ENCODE assay signal across 17 mouse cellular contexts in genomic region chr5:35565217-35565616, GRCm38 (mm10). TPM values are rescaled to one million over a fixed set of nuclear protein-coding genes. Genes with fewer than 3 reads are reported as not detected.
DNase-seq lines count a peak whose midpoint lies in the region; ATAC-seq and TF ChIP-seq lines count a peak whose summit lies in the region.
"Had no signal": no experiment of that assay in that cellular context is flagged by ENCODE, and none has a peak within 500 bp of the region (broad histone marks: within the 10 kb centered on the region; RNA-seq: fewer than 3 reads in every experiment).

No protein-coding gene starts in this region.

- no peak overlapping the region for H3K4me3 ChIP-seq in kidney, embryonic 15.5 days (replicated peaks)
- H3K4me3 ChIP-seq in intestine, postnatal 0 days (ENCODE audit: low read depth, low read length) = no peak overlapping the region
- H3K4me3 ChIP-seq: embryonic facial prominence, embryonic 15.5 days; erythroblast, embryonic 14.5 days; forebrain, embryonic 15.5 days; heart, embryonic 12.5 days; hindbrain, embryonic 10.5 days had no signal

- H3K4me2 ChIP-seq in kidney, embryonic 15.5 days = no peak overlapping the region
- H3K4me2 ChIP-seq in intestine, postnatal 0 days (replicated peaks; ENCODE audit: low read depth) = peak overlapping the region; percentile 27; the same call in 1 of the 2 replicates
- H3K4me2 ChIP-seq: embryonic facial prominence, embryonic 15.5 days; forebrain, embryonic 15.5 days; heart, embryonic 12.5 days; hindbrain, embryonic 14.5 days had no signal

- peaks cover 97% of the 10 kb centered on the region for H3K36me3 ChIP-seq in kidney, embryonic 15.5 days
- H3K36me3 ChIP-seq in intestine, postnatal 0 days (ENCODE audit: control insufficient read depth, insufficient read depth) = peaks cover 90% of the 10 kb centered on the region

- ATAC-seq in kidney, embryonic 15.5 days (replicated peaks; ENCODE audit: low FRiP score) = no peak
- peak; percentile 87 for ATAC-seq in intestine, postnatal 0 days
- no peak for ATAC-seq in erythroid progenitor cell, adult 5-6 weeks (replicated peaks; ENCODE audit: low FRiP score, poor library complexity, severe bottlenecking)
- ATAC-seq: forebrain, embryonic 15.5 days had no signal

- H3K9ac ChIP-seq in kidney, embryonic 15.5 days = no peak overlapping the region
- H3K9ac ChIP-seq in intestine, postnatal 0 days (ENCODE audit: low read depth, low read length) = no peak overlapping the region
- H3K9ac ChIP-seq: embryonic facial prominence, embryonic 15.5 days; forebrain, embryonic 15.5 days; heart, embryonic 12.5 days; hindbrain, embryonic 14.5 days had no signal

- no peaks in the 10 kb centered on the region for H3K4me1 ChIP-seq in kidney, embryonic 15.5 days
- H3K4me1 ChIP-seq in intestine, postnatal 0 days (replicated peaks; ENCODE audit: control insufficient read depth, insufficient read depth, low read length) = no peaks in the 10 kb centered on the region
- H3K4me1 ChIP-seq: embryonic facial prominence, embryonic 15.5 days; forebrain, embryonic 15.5 days had no signal

- H3K27ac ChIP-seq in kidney, embryonic 15.5 days = no peak overlapping the region
- peak overlapping the region; percentile 58 for H3K27ac ChIP-seq in intestine, postnatal 0 days (ENCODE audit: low read depth, low read length)
- H3K27ac ChIP-seq: embryonic facial prominence, embryonic 15.5 days; forebrain, embryonic 15.5 days; hindbrain, embryonic 10.5 days; hindbrain, embryonic 14.5 days had no signal

- TF ChIP-seq CTCF in intestine, postnatal 0 days (IDR thresholded peaks at IDR 0.05; ENCODE audit: low read depth) = no peak

- DNase-seq in kidney, adult 8-10 months = peak; percentile 65 to 75
- peak; percentile 75 for DNase-seq in kidney, postnatal 36 days
- no peak for DNase-seq in lung, postnatal 4 days
- DNase-seq: adrenal gland, adult 2 months; adrenal gland, postnatal 25 days; cerebellum, adult 18-20 months; cerebellum, adult 9-11 months; gastrocnemius, postnatal 14 days had no signal

- H3K9me3 ChIP-seq in kidney, embryonic 15.5 days (replicated peaks) = no peaks in the 10 kb centered on the region
- no peaks in the 10 kb centered on the region for H3K9me3 ChIP-seq in intestine, postnatal 0 days (ENCODE audit: control insufficient read depth)
- H3K9me3 ChIP-seq: embryonic facial prominence, embryonic 15.5 days; forebrain, embryonic 15.5 days; heart, embryonic 12.5 days; hindbrain, embryonic 10.5 days had no signal

- 90% methylated on average over 9 of the region's 9 CpGs for WGBS in kidney, embryonic 15.5 days
- 40% methylated on average over 9 of the region's 9 CpGs for WGBS in intestine, postnatal 0 days

- H3K27me3 ChIP-seq in kidney, embryonic 15.5 days = no peaks in the 10 kb centered on the region
- no peaks in the 10 kb centered on the region for H3K27me3 ChIP-seq in intestine, postnatal 0 days (replicated peaks; ENCODE audit: control insufficient read depth, insufficient read depth, low read length)
- H3K27me3 ChIP-seq: embryonic facial prominence, embryonic 15.5 days; forebrain, embryonic 15.5 days; heart, embryonic 12.5 days had no signal

RNA-seq across cellular contexts. Expression of gene Trmt44, which starts 9.7 kb away (rescaled TPM):
- 8.3 and 10.1 TPM in 2 replicates for polyA plus RNA-seq in kidney, embryonic 15.5 days (2015; fragmentation: Nextera tagmentation; extraction: Ambion mirVana)
- 3.6 and 4.6 TPM in 2 replicates for polyA plus RNA-seq in intestine, postnatal 0 days (2015; fragmentation: Nextera tagmentation; extraction: Ambion mirVana)
- 5.0 and 6.5 TPM in 2 replicates for total RNA-seq in erythroid progenitor cell, adult 5-6 weeks (2015; ENCODE audit: low replicate concordance)
- total RNA-seq in erythroid progenitor cell, adult 5-6 weeks (2017; ENCODE audit: low replicate concordance) = 1.4 and 4.1 TPM in 2 replicates

RNA-seq across cellular contexts. Expression of gene Acox3, which starts 17.6 kb away (rescaled TPM):
- polyA plus RNA-seq in kidney, embryonic 15.5 days (2015; fragmentation: Nextera tagmentation; extraction: Ambion mirVana) = 12.1 and 12.5 TPM in 2 replicates
- polyA plus RNA-seq in intestine, postnatal 0 days (2015; fragmentation: Nextera tagmentation; extraction: Ambion mirVana) = 19.7 and 21.4 TPM in 2 replicates
- total RNA-seq in erythroid progenitor cell, adult 5-6 weeks (2015; ENCODE audit: low replicate concordance) = 4.0 and 6.7 TPM in 2 replicates
- 5.6 TPM in 2 replicates for total RNA-seq in erythroid progenitor cell, adult 5-6 weeks (2017; ENCODE audit: low replicate concordance)

RNA-seq across cellular contexts. Expression of gene Cpz, which starts 39.7 kb away (rescaled TPM):
- polyA plus RNA-seq in kidney, embryonic 15.5 days (2015; fragmentation: Nextera tagmentation; extraction: Ambion mirVana) = 5.8 and 7.2 TPM in 2 replicates
- 4.0 and 4.4 TPM in 2 replicates for polyA plus RNA-seq in intestine, postnatal 0 days (2015; fragmentation: Nextera tagmentation; extraction: Ambion mirVana)
- not detected in 2 replicates for total RNA-seq in erythroid progenitor cell, adult 5-6 weeks (2015; ENCODE audit: low replicate concordance)
- not detected in 2 replicates for total RNA-seq in erythroid progenitor cell, adult 5-6 weeks (2017; ENCODE audit: low replicate concordance)
- polyA plus RNA-seq: erythroblast, embryonic 14.5 days had no signal

Comparison
In these comparisons a context has a peak if more than half of its experiments do, and no peak if none do; other contexts are left out.
1. DNase-seq: peak in kidney, adult 8-10 months (2 of 2) and kidney, postnatal 36 days (2 of 2); none in lung, postnatal 4 days (0 of 2).